Mouse (Mus musculus): ENCODE data around the gene Lrrc47.

DNA sequence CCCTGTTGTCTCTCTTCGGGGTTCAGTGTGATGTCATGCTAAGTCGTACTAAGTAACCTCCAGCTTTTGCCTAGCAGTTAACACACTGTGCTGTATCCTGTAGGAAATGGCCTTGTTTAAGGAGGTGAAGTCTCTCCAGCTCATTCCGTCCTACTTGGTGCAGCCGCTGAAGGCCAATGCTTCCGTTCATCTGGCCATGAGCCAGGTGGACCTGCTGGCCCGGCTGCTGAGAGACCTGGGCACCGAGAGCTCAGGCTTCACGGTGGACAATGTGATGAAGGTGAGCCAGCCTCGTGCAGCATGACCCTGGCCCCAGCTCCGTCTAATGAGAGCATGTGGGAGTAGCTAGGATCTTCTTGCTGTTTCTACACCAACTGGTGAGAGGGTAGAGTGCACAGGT lies 18.8 kb upstream of the Lrrc47 start:
- TF ChIP-seq POLR2A (IDR thresholded peaks at IDR 0.05; ENCODE audit: insufficient read depth, low read depth, low read length) (no peak), CTCF (IDR thresholded peaks at IDR 0.05; ENCODE audit: insufficient read depth, low read depth, low read length) (no peak)

All from olfactory bulb, adult 2 months (tissue).